Mouse (Mus musculus): ENCODE measurements around the gene Srsf9. TPM values are rescaled to one million over a fixed set of nuclear protein-coding genes. Genes with fewer than 3 reads are reported as not detected.
A peak's percentile ranks its signal among the peaks of the same experiment; 100 is the strongest.

Gene Srsf9
- polyA plus RNA-seq, 1 experiment from 2014 or later, result 86.0 TPM

DNA sequence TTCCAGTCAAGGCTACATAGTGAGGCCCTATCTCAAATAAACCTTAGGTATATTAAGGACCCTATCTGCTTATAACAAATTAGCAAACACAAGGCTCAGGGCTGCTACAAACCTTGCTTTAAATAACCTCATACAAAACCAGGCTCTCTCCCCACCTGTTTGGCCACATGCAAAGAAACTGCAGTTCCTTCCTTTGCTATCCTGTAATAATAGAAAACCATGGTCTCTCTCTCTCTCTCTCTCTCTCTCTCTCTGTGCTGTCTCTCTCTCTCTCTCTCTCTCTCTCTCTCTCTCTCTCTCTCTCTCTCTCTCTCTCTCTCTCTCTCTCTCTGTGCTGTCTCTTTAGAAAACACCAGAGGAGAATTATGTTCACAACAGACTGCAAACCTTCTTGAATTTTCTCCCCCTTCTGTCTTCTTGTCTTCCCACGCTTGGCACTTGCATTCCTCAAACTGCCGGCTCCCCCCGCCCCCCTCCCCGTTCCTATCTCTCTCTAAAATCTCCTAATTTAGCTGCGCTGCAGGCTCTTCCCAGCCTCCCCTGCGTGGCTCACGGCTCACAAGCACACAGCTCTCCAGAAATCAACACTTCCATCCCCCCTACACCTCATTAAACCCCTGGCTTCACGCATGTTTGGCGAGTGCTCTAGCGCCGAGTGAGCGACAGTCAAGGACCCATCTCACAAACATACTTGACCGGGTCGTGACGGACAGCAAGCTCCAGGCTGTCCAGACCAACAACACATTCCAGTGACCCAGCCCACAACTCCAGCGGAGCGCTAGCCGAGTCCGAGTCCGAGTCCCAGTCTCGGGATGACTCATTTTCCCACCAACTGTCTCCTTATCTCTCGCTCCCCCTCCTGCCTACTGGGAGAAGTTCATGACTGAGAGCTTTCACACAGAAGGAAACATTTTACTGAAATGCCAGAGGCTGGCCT lies 7.7 kb upstream of the Srsf9 start:
- WGBS (ENCODE audit: insufficient replicate concordance), result under 1% methylated on average over 22 of the region's 22 CpGs
- no peaks in the 10 kb centered on the region for H3K27me3 ChIP-seq (ENCODE audit: insufficient read depth, low read length)
- peaks cover 19% of the 10 kb centered on the region for H3K4me1 ChIP-seq (ENCODE audit: insufficient read depth)
- ATAC-seq, result peak; percentile 86
- H3K4me2 ChIP-seq (ENCODE audit: low read depth, low read length), result peak overlapping the region; percentile 91
- peak overlapping the region; percentile 58 for H3K9ac ChIP-seq (replicated peaks)
- peak overlapping the region; percentile 45; the same call in 1 of the 2 replicates for H3K27ac ChIP-seq (ENCODE audit: low read depth)
- DNase-seq, result peak; percentile 65
- H3K4me3 ChIP-seq (ENCODE audit: low read depth, low read length), result peak overlapping the region; percentile 46
- H3K36me3 ChIP-seq (replicated peaks; ENCODE audit: insufficient read depth, low read length), result no peaks in the 10 kb centered on the region
- H3K9me3 ChIP-seq (ENCODE audit: low read length), result no peaks in the 10 kb centered on the region
- TF ChIP-seq CTCF (IDR thresholded peaks at IDR 0.05; ENCODE audit: low read depth) (peak; percentile 72), EP300 (IDR thresholded peaks at IDR 0.05; ENCODE audit: low read depth) (no peak)

DNA sequence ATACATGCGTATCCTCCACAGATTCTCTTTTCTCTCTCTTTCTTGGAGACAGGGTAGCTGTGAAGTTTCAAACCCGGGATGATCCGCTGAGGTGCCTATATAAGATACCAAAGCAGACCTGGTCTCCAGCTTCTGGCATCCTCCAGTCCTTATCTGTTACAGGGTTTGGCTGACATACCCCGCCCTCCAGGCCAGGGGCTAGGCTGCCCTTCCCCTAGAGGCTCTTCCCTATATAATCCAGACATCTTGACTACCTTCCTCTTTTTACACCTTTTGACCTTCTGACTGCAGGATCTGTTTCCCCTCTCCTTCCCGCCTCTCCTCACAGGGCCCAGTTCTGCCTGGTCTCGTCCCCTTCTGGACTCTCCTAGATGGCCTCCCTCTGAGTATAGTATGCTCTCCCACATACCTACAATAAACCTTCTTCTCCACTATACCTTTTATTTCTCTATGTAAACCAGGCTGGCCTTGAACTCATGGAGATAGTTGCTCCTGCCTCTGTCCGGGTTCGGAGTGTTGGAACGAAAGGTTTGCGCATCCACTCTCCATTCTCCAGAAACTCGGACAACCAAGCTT lies 633 bp upstream of the Srsf9 start:
- Histone ChIP-seq H3K27ac (ENCODE audit: low read depth) (peak overlapping the region; percentile 61), H3K4me2 (ENCODE audit: low read depth, low read length) (peak overlapping the region; percentile 90), H3K4me1 (ENCODE audit: insufficient read depth) (peaks cover 8% of the 10 kb centered on the region), H3K27me3 (ENCODE audit: insufficient read depth, low read length) (no peaks in the 10 kb centered on the region), H3K9me3 (ENCODE audit: low read length) (no peaks in the 10 kb centered on the region), H3K4me3 (ENCODE audit: low read depth, low read length) (peak overlapping the region; percentile 85), H3K9ac (replicated peaks) (peak overlapping the region; percentile 82), H3K36me3 (replicated peaks; ENCODE audit: insufficient read depth, low read length) (peaks cover 4% of the 10 kb centered on the region)
- peak; percentile 40 for ATAC-seq
- DNase-seq, result peak; percentile 48
- TF ChIP-seq EP300 (IDR thresholded peaks at IDR 0.05; ENCODE audit: low read depth) (no peak), CTCF (IDR thresholded peaks at IDR 0.05; ENCODE audit: low read depth) (0 out of 2 replicates have a peak, but pooled peaks have one; percentile 4)
- WGBS (ENCODE audit: insufficient replicate concordance), result 15% methylated on average over 11 of the region's 11 CpGs

DNA sequence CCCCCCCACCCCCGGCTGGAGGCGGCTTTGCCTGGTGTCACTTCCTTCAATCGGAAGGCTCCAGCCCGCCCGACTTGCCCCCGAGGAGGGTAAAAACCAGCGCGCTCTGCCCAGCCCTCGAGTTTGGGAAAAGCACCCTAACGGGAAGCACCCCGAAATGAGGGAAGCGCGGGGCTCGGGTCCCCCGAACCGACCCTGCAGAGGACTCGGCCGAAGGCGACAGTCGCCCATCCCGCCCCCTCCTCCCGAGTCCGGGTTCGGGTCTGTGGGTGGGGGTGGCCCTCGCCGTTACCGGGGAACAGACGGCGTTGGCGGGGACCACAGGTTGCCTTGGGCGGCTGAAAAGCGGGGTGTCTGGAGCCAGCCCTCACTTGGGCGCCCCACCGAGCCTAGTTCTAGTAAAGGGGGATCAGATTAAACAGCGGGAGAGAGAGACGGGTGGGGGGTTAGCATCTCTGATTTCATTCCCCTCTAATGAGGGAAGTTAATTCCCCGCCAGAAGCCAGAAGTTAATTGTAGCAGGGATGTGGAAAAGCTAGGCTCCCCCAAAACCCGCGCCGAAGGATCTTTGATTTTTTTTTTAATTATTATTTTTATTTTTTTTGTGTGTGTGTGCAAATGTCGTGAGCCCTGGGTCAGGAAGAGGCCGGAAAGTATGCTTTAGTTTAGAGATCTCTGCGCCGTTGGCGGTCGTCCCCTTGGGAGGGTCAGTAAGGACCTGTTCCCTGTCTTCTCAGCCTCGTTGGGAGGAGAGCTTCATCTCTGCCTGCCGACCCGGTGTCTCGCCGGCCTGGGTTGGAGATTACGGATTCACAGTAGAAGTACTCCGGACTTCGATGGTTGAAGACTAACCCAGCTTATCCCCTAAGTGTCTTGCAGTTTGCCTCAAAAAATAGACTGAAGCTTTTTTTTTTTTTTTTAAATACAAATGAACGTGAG lies 902 bp downstream of the Srsf9 start:
- no peak for ATAC-seq
- Histone ChIP-seq H3K36me3 (replicated peaks; ENCODE audit: insufficient read depth, low read length) (peaks cover 20% of the 10 kb centered on the region), H3K4me3 (ENCODE audit: low read depth, low read length) (peak overlapping the region; percentile 85), H3K4me2 (ENCODE audit: low read depth, low read length) (peak overlapping the region; percentile 90), H3K27me3 (ENCODE audit: insufficient read depth, low read length) (no peaks in the 10 kb centered on the region), H3K27ac (ENCODE audit: low read depth) (peak overlapping the region; percentile 61), H3K4me1 (ENCODE audit: insufficient read depth) (peaks cover 8% of the 10 kb centered on the region), H3K9ac (replicated peaks) (peak overlapping the region; percentile 82), H3K9me3 (ENCODE audit: low read length) (no peaks in the 10 kb centered on the region)
- peak; percentile 60 for DNase-seq
- no peak for TF ChIP-seq CTCF (IDR thresholded peaks at IDR 0.05; ENCODE audit: low read depth)
- no peak for TF ChIP-seq EP300 (IDR thresholded peaks at IDR 0.05; ENCODE audit: low read depth)
- under 1% methylated on average over 55 of the region's 55 CpGs for WGBS (ENCODE audit: insufficient replicate concordance)

DNA sequence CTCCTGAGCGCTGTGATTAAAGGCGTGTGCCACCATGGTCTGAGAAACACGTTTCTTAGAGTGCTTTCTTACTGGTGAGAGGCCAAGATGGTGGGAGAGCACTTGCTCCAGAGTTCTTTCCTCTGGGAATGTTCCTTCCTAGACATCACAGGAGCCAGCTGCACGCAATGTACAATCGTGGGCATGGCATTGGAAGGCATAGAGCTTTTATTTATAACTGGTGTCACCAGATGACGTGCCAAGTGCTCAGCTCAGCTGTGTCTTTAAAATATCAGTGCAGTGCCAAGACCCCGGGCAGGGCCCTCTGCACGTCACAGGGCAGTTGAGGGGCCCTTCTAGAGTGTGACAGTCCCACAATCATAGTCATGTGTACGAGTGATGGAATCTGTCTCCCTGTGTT lies 4.0 kb downstream of the Srsf9 start:
- no peak for ATAC-seq
- Histone ChIP-seq H3K4me1 (ENCODE audit: insufficient read depth) (peaks cover 16% of the 10 kb centered on the region), H3K9me3 (ENCODE audit: low read length) (no peaks in the 10 kb centered on the region), H3K9ac (replicated peaks) (no peak overlapping the region), H3K27ac (ENCODE audit: low read depth) (no peak overlapping the region), H3K36me3 (replicated peaks; ENCODE audit: insufficient read depth, low read length) (peaks cover 49% of the 10 kb centered on the region), H3K4me2 (ENCODE audit: low read depth, low read length) (no peak overlapping the region), H3K4me3 (ENCODE audit: low read depth, low read length) (no peak overlapping the region), H3K27me3 (ENCODE audit: insufficient read depth, low read length) (no peaks in the 10 kb centered on the region)
- WGBS (ENCODE audit: insufficient replicate concordance), result 89% methylated on average over 9 of the region's 9 CpGs
- no peak for DNase-seq
- no peak for TF ChIP-seq EP300 (IDR thresholded peaks at IDR 0.05; ENCODE audit: low read depth)
- TF ChIP-seq CTCF (IDR thresholded peaks at IDR 0.05; ENCODE audit: low read depth), result no peak

DNA sequence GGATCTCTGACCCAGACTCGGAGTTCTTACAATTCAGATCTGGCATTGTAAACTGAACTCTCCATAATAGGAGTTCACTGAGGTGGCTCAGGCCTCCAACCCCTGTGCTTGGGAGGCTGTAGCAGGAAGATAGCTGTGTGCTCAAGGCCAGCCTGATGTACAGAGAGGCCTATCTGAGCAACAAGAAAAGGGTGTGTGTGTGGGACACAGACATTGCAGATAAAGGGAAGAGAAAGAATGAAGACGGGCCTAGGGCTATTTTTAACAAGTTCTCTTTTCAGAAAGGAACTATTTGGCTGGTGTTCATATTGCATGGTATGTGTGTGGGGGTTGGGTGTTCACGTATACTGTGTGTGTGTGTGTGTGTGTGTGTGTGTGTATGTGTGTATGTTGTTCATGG lies 6.6 kb downstream of the Srsf9 start:
- Histone ChIP-seq H3K4me2 (ENCODE audit: low read depth, low read length) (peak overlapping the region; percentile 52), H3K27me3 (ENCODE audit: insufficient read depth, low read length) (no peaks in the 10 kb centered on the region), H3K4me1 (ENCODE audit: insufficient read depth) (peaks cover 11% of the 10 kb centered on the region), H3K27ac (ENCODE audit: low read depth) (peak overlapping the region; percentile 31), H3K9ac (replicated peaks) (no peak overlapping the region), H3K36me3 (replicated peaks; ENCODE audit: insufficient read depth, low read length) (peaks cover 54% of the 10 kb centered on the region), H3K4me3 (ENCODE audit: low read depth, low read length) (no peak overlapping the region), H3K9me3 (ENCODE audit: low read length) (no peaks in the 10 kb centered on the region)
- ATAC-seq (peak; percentile 88), DNase-seq (no peak)
- 30% methylated on average over 3 of the region's 3 CpGs for WGBS (ENCODE audit: insufficient replicate concordance)
- TF ChIP-seq CTCF (IDR thresholded peaks at IDR 0.05; ENCODE audit: low read depth) (no peak), EP300 (IDR thresholded peaks at IDR 0.05; ENCODE audit: low read depth) (peak; percentile 85)
